Mouse (Mus musculus): ENCODE results near the gene Arl14ep. TPM values are rescaled to one million over a fixed set of nuclear protein-coding genes. Genes with fewer than 3 reads are reported as not detected.
"Not testable (repeated sequence)": the region's sequence is repeated elsewhere in the genome, so short reads cannot be mapped to it uniquely, and the experiment has no call there.

Arl14ep gene
- polyA plus RNA-seq, 1 experiment from 2014 or later = 20.7 TPM

DNA sequence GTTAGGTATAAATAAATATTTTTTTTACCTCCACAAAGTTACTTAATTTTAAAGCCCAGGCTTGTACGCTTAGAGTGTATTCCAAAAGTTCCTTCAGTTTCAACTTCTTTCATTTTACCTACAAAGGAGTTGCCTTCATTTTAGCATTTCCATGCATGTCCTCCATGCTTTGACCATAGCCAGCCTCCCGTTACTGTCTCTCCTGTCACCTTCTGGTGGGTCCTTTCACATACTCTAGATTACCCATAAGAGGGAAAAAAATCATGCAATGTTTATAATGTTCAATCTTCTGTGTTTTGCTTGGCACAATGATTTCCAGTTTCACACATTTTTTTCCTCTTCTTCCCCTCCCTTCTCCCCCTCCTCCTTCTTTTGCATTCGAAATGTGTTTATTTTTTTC lies 32.2 kb upstream of the Arl14ep start:
- Histone ChIP-seq H3K9me3 (ENCODE audit: low read length) (no peaks in the 10 kb centered on the region), H3K4me3 (ENCODE audit: low read depth, low read length) (no peak overlapping the region), H3K4me2 (replicated peaks; ENCODE audit: low read depth, low read length) (no peak overlapping the region), H3K36me3 (ENCODE audit: insufficient read depth, low read length) (no peaks in the 10 kb centered on the region), H3K27ac (ENCODE audit: low read length) (no peak overlapping the region), H3K9ac (replicated peaks; ENCODE audit: low read depth) (no peak overlapping the region), H3K27me3 (replicated peaks; ENCODE audit: insufficient read depth, low read length) (no peaks in the 10 kb centered on the region), H3K4me1 (ENCODE audit: insufficient read depth, low read depth, low read length) (no peaks in the 10 kb centered on the region)
- ATAC-seq (no peak), DNase-seq (ENCODE audit: low spot score) (no peak)
- TF ChIP-seq CTCF (IDR thresholded peaks at IDR 0.05) (no peak), EP300 (IDR thresholded peaks at IDR 0.05) (no peak)
- 59% methylated on average over 3 of the region's 3 CpGs for WGBS

GRCm38 (mm10) chr2:107005876-107006275 lies 31.7 kb upstream of the Arl14ep start:
- not testable (repeated sequence) for DNase-seq (ENCODE audit: low spot score); H3K4me2 ChIP-seq (replicated peaks; ENCODE audit: low read depth, low read length); H3K4me3 ChIP-seq (ENCODE audit: low read depth, low read length); H3K27ac ChIP-seq (ENCODE audit: low read length); H3K4me1 ChIP-seq (ENCODE audit: insufficient read depth, low read depth, low read length); H3K27me3 ChIP-seq (replicated peaks; ENCODE audit: insufficient read depth, low read length); H3K9me3 ChIP-seq (ENCODE audit: low read length); H3K9ac ChIP-seq (replicated peaks; ENCODE audit: low read depth); H3K36me3 ChIP-seq (ENCODE audit: insufficient read depth, low read length); ATAC-seq
- 63% methylated on average over 4 of the region's 4 CpGs for WGBS

DNA sequence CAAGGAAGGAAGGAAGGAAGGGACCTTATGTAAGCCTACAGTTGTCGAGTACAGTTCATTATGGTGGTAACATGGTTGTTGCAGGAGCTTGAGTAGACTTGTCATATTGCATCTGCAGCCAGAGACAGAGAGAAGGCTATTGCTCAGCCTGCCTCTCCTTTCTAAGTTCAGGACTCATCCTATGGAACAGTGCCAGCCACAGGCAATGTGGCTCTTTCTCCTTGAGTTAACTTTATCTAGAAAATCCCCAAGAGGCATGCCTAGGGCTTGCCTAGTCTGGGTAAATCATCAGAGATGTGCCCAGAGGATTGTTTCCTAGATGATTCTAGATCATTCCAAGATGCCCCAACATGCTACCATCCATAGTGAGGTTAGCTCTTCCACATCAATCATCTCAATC lies 17.0 kb upstream of the Arl14ep start:
- WGBS = 71% methylated on average over 1 of the region's 1 CpGs
- H3K4me1 ChIP-seq (ENCODE audit: insufficient read depth, low read depth, low read length) = no peaks in the 10 kb centered on the region
- H3K4me2 ChIP-seq (replicated peaks; ENCODE audit: low read depth, low read length) = no peak overlapping the region
- no peak overlapping the region for H3K9ac ChIP-seq (replicated peaks; ENCODE audit: low read depth)
- no peak overlapping the region for H3K4me3 ChIP-seq (ENCODE audit: low read depth, low read length)
- no peak for DNase-seq (ENCODE audit: low spot score)
- TF ChIP-seq CTCF (IDR thresholded peaks at IDR 0.05) (no peak), EP300 (IDR thresholded peaks at IDR 0.05) (no peak)
- ATAC-seq = no peak
- H3K9me3 ChIP-seq (ENCODE audit: low read length) = no peaks in the 10 kb centered on the region
- no peak overlapping the region for H3K27ac ChIP-seq (ENCODE audit: low read length)
- H3K36me3 ChIP-seq (ENCODE audit: insufficient read depth, low read length) = no peaks in the 10 kb centered on the region
- H3K27me3 ChIP-seq (replicated peaks; ENCODE audit: insufficient read depth, low read length) = no peaks in the 10 kb centered on the region

GRCm38 (mm10) chr2:106984945-106985344 lies 10.7 kb upstream of the Arl14ep start:
- Histone ChIP-seq H3K27ac (ENCODE audit: low read length) (no peak overlapping the region), H3K4me1 (ENCODE audit: insufficient read depth, low read depth, low read length) (no peaks in the 10 kb centered on the region), H3K4me3 (ENCODE audit: low read depth, low read length) (no peak overlapping the region), H3K4me2 (replicated peaks; ENCODE audit: low read depth, low read length) (no peak overlapping the region), H3K9ac (replicated peaks; ENCODE audit: low read depth) (no peak overlapping the region), H3K9me3 (ENCODE audit: low read length) (no peaks in the 10 kb centered on the region), H3K27me3 (replicated peaks; ENCODE audit: insufficient read depth, low read length) (no peaks in the 10 kb centered on the region), H3K36me3 (ENCODE audit: insufficient read depth, low read length) (no peaks in the 10 kb centered on the region)
- TF ChIP-seq EP300 (IDR thresholded peaks at IDR 0.05) (no peak), CTCF (IDR thresholded peaks at IDR 0.05) (no peak)
- WGBS = 88% methylated on average over 2 of the region's 2 CpGs
- DNase-seq (ENCODE audit: low spot score) (no peak), ATAC-seq (no peak)

DNA sequence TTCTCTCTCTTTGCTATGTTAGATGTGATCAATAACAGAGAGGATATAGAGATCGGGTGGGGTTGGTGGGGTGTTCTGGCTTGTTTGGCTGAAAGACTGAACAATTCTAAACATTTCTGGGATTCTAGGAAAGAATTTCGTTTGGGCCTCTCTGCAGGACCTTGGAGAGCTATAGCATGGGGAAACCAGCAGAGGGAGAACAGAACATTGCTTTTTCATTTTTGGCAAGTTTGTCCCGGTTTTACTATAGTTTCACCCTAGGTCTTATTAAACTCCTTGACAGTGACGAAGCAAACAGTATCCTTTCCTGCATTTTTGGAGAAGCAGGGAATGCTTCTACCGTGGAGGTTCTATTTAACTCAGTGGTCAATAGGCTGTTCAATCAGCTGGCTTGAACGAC lies 8.3 kb upstream of the Arl14ep start:
- ATAC-seq = no peak
- 34% methylated on average over 6 of the region's 6 CpGs for WGBS

GRCm38 (mm10) chr2:106976472-106976871 lies 2.2 kb upstream of the Arl14ep start:
- Histone ChIP-seq H3K9me3 (ENCODE audit: low read length) (no peaks in the 10 kb centered on the region), H3K9ac (replicated peaks; ENCODE audit: low read depth) (no peak overlapping the region), H3K27me3 (replicated peaks; ENCODE audit: insufficient read depth, low read length) (no peaks in the 10 kb centered on the region), H3K4me1 (ENCODE audit: insufficient read depth, low read depth, low read length) (no peaks in the 10 kb centered on the region), H3K4me3 (ENCODE audit: low read depth, low read length) (no peak overlapping the region), H3K4me2 (replicated peaks; ENCODE audit: low read depth, low read length) (no peak overlapping the region), H3K36me3 (ENCODE audit: insufficient read depth, low read length) (no peaks in the 10 kb centered on the region), H3K27ac (ENCODE audit: low read length) (no peak overlapping the region)
- TF ChIP-seq CTCF (IDR thresholded peaks at IDR 0.05) (no peak), EP300 (IDR thresholded peaks at IDR 0.05) (no peak)
- DNase-seq (ENCODE audit: low spot score) (no peak), ATAC-seq (no peak)
- WGBS = 82% methylated on average over 3 of the region's 3 CpGs

More for the DNA sequence above, 8.3 kb upstream of the Arl14ep start:
- no peak overlapping the region for H3K27ac ChIP-seq (ENCODE audit: low read length)
- H3K9ac ChIP-seq (replicated peaks; ENCODE audit: low read depth) = no peak overlapping the region
- DNase-seq (ENCODE audit: low spot score) = no peak
- H3K4me3 ChIP-seq (ENCODE audit: low read depth, low read length) = no peak overlapping the region
- no peaks in the 10 kb centered on the region for H3K9me3 ChIP-seq (ENCODE audit: low read length)
- H3K4me1 ChIP-seq (ENCODE audit: insufficient read depth, low read depth, low read length) = no peaks in the 10 kb centered on the region
- no peaks in the 10 kb centered on the region for H3K27me3 ChIP-seq (replicated peaks; ENCODE audit: insufficient read depth, low read length)
- TF ChIP-seq EP300 (IDR thresholded peaks at IDR 0.05) (no peak), CTCF (IDR thresholded peaks at IDR 0.05) (peak; percentile 52)
- no peaks in the 10 kb centered on the region for H3K36me3 ChIP-seq (ENCODE audit: insufficient read depth, low read length)
- H3K4me2 ChIP-seq (replicated peaks; ENCODE audit: low read depth, low read length) = no peak overlapping the region

DNA sequence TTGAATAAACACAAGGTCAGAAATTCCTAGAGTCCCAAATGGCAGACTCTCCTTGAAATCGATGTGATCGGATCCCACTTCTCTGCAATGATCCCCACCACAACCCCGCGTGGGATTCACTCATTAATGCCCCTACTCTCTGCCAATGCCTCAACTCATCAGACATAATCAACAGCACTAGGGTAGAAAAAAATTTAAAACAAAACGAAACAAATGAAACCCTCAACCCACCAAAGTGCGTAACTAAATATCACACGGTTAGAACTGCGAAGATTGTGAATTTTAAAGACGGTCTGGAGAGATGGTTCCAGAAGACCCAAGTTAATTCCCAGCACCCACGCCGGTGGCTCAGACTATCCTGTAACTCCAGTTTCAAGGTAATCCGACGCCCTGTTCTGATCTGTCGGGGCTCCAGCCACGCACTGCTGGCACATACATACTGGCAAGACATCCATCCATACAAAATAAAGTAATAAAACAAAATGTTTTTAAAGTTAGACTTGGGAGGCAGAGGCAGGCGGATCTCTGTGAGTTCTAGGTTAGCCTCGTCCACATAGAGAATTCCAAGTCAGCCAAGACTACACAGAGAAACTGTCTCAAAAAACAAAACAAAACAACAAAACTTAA lies 779 bp downstream of the Arl14ep start:
- Histone ChIP-seq H3K4me1 (ENCODE audit: insufficient read depth, low read depth, low read length) (no peaks in the 10 kb centered on the region), H3K4me2 (replicated peaks; ENCODE audit: low read depth, low read length) (peak overlapping the region; percentile 60), H3K9ac (replicated peaks; ENCODE audit: low read depth) (peak overlapping the region; percentile 88), H3K4me3 (ENCODE audit: low read depth, low read length) (peak overlapping the region; percentile 83), H3K27ac (ENCODE audit: low read length) (no peak overlapping the region), H3K27me3 (replicated peaks; ENCODE audit: insufficient read depth, low read length) (no peaks in the 10 kb centered on the region), H3K9me3 (ENCODE audit: low read length) (no peaks in the 10 kb centered on the region), H3K36me3 (ENCODE audit: insufficient read depth, low read length) (no peaks in the 10 kb centered on the region)
- ATAC-seq (no peak), DNase-seq (ENCODE audit: low spot score) (no peak)
- WGBS = 65% methylated on average over 17 of the region's 17 CpGs
- TF ChIP-seq CTCF (IDR thresholded peaks at IDR 0.05) = no peak
- no peak for TF ChIP-seq EP300 (IDR thresholded peaks at IDR 0.05)
